Mouse (Mus musculus) T-helper 17 cell (primary cell): Measurements from ENCODE around the gene Msh3.
"Not testable (repeated sequence)": the region's sequence is repeated elsewhere in the genome, so short reads cannot be mapped to it uniquely, and the experiment has no call there.

Experiments used
- in situ Hi-C, 2 experiments: fragments of 300-600 bp; cut with MboI, MseI; formaldehyde crosslinking; loops; 1 replicate in 1 of 2; 2 replicates in 1 of 2; pipeline ENCODE4 v1.15.1; 2025; ENCODE audit warnings: high pct_unique_total_duplicates in 2 of 2

The Msh3 gene

GRCm38 (mm10) chr13:92255480-92255879, 99.3 kb downstream of the Msh3 start:
- in situ Hi-C loops: no loop called here

- in situ Hi-C loops: no loop called here
Observed at GRCm38 (mm10) chr13:92253850-92254249, 101.0 kb downstream of the Msh3 start.

- in situ Hi-C loops: no loop called here
Observed at GRCm38 (mm10) chr13:92252331-92252730, 102.5 kb downstream of the Msh3 start.

GRCm38 (mm10) chr13:92247576-92247975, 107.2 kb downstream of the Msh3 start:
- in situ Hi-C loops: no loop called here

- in situ Hi-C loops: no loop called here
Observed at GRCm38 (mm10) chr13:92246966-92247365, 107.8 kb downstream of the Msh3 start.

- in situ Hi-C loops: no loop called here
Observed at GRCm38 (mm10) chr13:92244731-92245130, 110.1 kb downstream of the Msh3 start.

GRCm38 (mm10) chr13:92241426-92241825, 113.4 kb downstream of the Msh3 start:
- in situ Hi-C loops: no loop called here

GRCm38 (mm10) chr13:92237887-92238286, 116.9 kb downstream of the Msh3 start:
- in situ Hi-C loops: no loop called here

GRCm38 (mm10) chr13:92237016-92237415, 117.8 kb downstream of the Msh3 start:
- in situ Hi-C loops: no loop called here

GRCm38 (mm10) chr13:92232076-92232938, 122.5 kb downstream of the Msh3 start:
- in situ Hi-C loops: no loop called here

GRCm38 (mm10) chr13:92228037-92228436, 126.8 kb downstream of the Msh3 start:
- in situ Hi-C loops: no loop called here

- in situ Hi-C loops: no loop called here
Observed at GRCm38 (mm10) chr13:92223567-92223966, 131.2 kb downstream of the Msh3 start.

- in situ Hi-C loops: no loop called here
Observed at GRCm38 (mm10) chr13:92222763-92223162, 132.0 kb downstream of the Msh3 start.

GRCm38 (mm10) chr13:92219774-92220173, 135.0 kb downstream of the Msh3 start:
- in situ Hi-C loops: loop anchor here in 1 of 2 experiments (10.0 kb wide), 1 partner anchor 315 kb away; no protein-coding TSS in a partner anchor

- in situ Hi-C loops: loop anchor here in 1 of 2 experiments (10.0 kb wide), 1 partner anchor 312 kb away; no protein-coding TSS in a partner anchor
Observed at GRCm38 (mm10) chr13:92217216-92217615, 137.6 kb downstream of the Msh3 start.

- in situ Hi-C loops: no loop called here
Observed at GRCm38 (mm10) chr13:92196860-92197259, 157.9 kb downstream of the Msh3 start.

GRCm38 (mm10) chr13:92193806-92194205, 161.0 kb downstream of the Msh3 start:
- in situ Hi-C loops: not testable (repeated sequence)

GRCm38 (mm10) chr13:92172686-92173085, 182.1 kb downstream of the Msh3 start:
- in situ Hi-C loops: not testable (repeated sequence)
